Mouse (Mus musculus) B cell, adult 2 months (primary cell): ENCODE measurements around the gene Fap.

Source experiments
- DNase-seq, 2 experiments: peaks; one replicate each; pipeline ENCODE4 v3.0.0; 2022

Fap gene

GRCm38 (mm10) chr2:62526399-62526798, 47.5 kb downstream of the Fap start:
- no peak for DNase-seq

DNA sequence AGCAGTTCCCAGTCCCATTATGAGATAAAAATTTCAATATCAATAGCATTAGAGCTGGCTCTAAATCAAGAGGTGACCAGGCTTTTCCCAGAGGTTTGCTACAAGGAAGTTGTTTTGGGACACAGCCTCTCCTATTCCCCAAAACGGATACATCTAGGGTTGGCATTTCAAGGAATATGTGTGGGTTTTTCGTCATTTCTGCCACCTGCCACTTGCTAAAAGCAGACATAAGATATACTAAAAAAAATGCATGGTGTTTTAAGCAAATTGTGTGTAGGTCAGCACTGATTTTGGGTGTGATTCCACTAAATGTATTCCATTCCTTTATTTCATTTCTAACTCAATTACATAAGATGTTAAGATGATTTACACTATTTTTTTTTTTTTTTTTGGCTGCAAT, 56.1 kb downstream of the Fap start:
- DNase-seq: no peak

DNA sequence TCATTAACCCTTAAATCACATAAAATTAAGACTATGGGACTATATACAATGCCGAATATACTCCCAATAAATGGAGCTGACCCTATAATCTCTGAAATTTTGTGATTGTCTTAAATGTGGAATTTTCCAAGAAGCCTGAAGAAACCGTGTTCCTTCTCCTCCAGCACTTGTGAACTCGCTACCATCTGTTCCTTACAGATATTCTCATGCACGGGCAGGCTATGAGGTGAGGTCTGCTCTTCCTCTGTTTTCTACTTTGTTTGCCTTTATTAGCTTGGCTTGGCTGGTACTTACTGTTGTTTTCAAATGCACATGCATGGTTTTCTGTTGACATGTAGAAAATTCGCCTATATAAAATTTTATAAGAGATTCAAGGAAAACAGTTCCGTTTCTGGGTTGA, 59.4 kb downstream of the Fap start:
- DNase-seq: no peak

DNA sequence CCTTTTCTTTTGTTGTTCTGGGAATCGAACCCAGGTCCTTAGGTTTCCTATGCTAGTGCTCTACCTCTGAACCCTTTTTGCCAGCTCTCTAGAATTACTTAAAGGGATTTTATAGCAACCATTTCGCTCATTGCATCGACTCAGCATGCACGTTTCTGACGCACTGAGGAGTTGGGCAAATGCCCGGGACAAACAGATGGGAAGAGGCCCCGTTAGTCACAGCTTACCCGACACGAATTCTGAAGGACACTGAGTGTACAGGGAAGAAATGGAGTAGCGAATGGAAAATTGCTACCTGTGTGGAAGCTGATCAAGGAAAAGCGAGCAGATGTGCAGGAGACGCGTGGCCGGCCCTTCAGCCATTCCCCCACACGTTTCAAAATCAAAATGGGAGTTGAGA, 60.4 kb downstream of the Fap start:
- no peak for DNase-seq

DNA sequence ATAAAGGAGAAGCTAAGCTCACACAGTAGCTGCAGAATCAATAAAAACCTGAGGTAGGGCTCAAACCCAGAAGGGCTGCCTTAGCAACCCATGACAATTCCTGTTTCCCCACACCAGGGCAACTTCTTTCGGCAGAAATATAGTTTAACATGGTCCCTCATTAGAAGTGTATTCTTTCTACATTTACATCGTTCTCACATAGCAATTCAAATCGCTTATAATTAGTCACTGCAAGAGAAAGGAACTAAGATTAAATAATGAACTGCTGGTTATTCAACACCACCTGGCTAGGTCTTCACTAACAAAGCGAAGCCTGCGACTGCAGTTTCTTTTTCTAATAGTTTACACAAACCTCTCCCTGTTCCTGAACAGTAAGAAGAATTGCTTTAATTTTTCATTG, 66.7 kb downstream of the Fap start:
- DNase-seq: no peak

DNA sequence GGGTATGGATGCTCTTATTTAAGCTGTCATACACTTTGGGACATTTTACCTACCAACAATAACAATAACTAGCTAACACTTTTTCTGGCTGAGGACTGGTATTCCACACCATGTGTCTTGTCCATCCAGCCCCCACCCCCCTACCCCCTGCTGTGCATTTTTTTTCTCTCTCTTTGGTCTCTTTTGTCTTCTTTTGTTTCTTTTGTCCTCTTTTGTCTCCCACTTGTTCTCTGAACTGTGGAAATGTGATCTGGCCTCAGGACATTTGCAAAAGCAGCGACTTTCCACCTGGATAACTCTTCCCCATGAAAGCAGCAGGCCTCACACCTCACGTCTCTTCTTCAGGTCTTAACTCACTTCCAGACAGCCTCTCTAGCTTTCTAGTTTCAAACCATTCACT, 67.4 kb downstream of the Fap start:
- no peak for DNase-seq

DNA sequence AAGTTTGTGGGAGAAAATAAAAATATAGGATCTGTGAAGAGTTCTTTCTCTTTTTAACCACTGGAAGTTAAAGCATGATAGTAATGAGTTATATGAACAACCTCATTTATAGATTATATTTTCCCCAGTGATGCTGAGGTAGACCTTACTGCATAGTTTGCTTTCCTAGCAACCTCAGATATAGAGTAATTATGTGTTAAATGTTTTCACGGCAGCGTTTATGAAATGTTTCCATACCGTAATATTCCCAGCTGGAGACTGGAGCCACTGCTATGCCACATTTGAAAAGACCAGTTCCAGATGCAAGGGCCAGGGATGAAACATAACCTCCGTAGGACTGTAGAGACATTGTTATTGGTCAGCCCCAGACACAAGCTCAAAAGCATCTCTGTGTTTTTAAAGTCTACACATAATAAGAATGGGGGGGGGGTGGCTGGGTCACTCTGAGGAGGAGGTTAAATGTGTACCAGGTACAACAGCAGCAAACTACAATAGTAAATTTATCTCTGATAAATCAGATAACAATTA, 69.5 kb downstream of the Fap start:
- DNase-seq: no peak

- no peak for DNase-seq
These were observed 70.5 kb downstream of the Fap start for GRCm38 (mm10) chr2:62503326-62503725.

- no peak for DNase-seq
These were observed 71.4 kb downstream of the Fap start for GRCm38 (mm10) chr2:62502516-62502915.

GRCm38 (mm10) chr2:62498821-62499220, 75.1 kb downstream of the Fap start:
- no peak for DNase-seq

DNA sequence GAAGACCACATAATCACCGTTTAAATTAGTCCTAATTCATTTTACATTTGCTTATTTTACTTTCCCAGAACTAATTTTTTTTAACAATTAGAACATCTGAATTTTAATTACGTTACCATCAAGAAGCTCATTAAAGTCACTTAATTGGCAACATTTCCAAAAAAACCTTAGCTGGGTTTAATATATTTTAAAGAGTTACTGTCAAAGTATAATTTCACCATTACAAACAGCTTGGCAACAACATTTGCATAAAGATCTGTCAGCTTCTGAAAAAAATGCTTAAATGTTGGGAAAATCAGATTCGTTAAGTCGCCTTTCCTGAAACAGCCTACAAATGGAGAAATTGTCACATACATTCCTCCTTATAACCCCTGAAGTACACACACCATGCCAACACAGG, 75.8 kb downstream of the Fap start:
- DNase-seq: no peak

DNA sequence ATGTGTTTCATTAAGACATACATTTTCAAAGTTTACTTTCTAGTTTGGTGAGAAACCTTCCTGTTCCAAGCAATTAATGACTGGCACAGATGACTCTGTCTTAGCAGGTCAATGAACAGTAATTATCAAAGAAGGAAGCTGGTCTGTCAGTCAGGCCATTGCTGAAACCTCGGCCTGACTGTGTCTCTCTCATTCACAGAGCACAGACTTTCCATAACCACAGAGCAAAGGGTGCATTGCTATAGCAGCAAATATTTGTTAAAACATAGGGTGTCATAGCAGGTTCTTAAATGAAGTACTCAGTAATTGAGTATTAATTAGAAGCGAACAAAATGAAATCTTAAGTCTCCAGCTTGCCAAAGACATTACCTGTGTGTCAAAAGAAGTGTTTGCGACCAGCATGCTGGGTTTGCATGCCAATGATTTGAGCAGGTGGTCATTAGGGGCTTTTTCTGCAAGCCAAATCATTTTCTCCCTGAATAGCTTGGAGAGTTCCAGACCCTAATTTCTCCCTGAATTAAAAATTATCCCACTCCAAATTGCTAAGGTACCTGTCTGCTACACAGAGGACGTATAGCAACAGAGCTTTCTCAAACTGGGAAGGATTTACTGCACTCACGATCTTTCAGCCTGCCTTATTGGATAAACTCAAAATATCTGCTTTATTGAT, 76.4 kb downstream of the Fap start:
- no peak for DNase-seq

DNA sequence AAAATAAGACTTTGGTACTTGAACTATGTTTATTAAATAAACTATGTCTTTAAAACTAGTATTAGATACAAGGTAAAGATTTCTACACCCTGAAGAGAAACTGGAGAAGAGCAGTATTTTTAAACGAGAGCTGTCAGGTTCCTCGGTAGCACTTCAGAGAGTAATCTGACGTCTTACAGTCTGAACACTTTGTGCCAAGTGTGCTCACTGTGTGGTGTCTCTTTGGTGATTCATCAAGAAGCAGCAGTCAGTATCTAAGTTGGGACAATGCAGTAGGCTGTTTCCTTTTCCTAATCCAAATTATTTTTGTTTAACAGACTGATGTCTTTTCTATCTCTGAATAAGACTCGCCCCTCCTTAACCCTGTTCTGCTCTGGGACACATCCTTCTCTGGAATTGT, 78.5 kb downstream of the Fap start:
- DNase-seq: no peak

- DNase-seq: no peak
These were observed 84.0 kb downstream of the Fap start for GRCm38 (mm10) chr2:62489832-62490231.

- no peak for DNase-seq
These were observed 89.0 kb downstream of the Fap start for GRCm38 (mm10) chr2:62484906-62485305.

- no peak for DNase-seq
These were observed 90.3 kb downstream of the Fap start, which contains the start of gene Gcg for GRCm38 (mm10) chr2:62483550-62483949. Gene Gcg, minus strand, starts transcription at chr2:62483650.

- no peak for DNase-seq
These were observed 93.3 kb downstream of the Fap start for GRCm38 (mm10) chr2:62480285-62481198.

GRCm38 (mm10) chr2:62469551-62469950, 104.3 kb downstream of the Fap start:
- DNase-seq: no peak

- no peak for DNase-seq
These were observed 110.6 kb downstream of the Fap start for GRCm38 (mm10) chr2:62463287-62463686.

DNA sequence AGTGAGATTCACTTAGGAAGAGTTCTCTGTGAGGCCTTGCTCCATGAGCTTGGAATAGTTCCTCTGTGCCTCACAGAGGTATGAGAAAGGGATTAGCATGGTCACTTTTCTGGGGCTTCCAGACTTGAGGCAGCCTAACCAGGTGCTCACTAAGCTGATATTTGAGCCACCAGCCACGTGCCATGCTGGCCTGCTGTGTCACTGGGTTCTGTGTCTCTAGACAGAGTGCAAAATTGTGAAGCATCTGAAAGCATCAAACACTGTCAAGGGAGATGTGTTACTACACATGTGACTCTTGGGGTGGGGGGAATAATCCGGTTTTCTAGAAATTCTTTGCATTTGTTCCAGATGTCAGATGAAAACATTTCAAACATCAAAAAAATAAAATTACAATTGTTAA, 111.7 kb downstream of the Fap start:
- no peak for DNase-seq

- peak; percentile 32 to 38 for DNase-seq
These were observed 112.9 kb downstream of the Fap start for GRCm38 (mm10) chr2:62460815-62461450.

DNA sequence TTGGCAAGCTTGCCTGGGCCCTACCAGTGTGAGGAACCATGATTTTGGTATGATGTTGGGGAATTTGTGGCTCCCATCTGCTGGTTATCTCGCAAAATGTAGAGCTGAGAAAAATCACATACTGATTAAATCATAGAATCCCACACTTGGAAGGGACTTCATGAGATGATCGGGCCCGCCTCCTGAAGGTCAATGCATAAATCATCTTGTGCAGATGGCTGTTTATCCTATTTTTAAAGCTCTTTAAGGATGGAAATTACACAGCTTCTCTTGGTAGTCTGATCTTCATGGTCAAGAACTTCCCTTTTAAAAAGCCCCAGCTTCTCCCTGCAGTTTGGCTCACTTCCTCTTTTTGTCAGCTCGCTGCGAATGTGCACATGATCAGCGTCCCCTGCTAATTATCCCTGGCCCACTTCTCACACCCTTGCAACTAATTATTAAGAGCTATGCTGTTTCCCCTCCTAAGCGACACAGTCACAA, 113.6 kb downstream of the Fap start:
- DNase-seq: peak; percentile 68 to 77
